Mouse (Mus musculus): ENCODE measurements at regions not wholly inside any gene's neighbourhood (a gene's known extent, or its start where the extent isn't known, plus 50 kb on each side); places are given as distances from the start of the nearest gene placed in this dataset.

GRCm38 (mm10) chr12:28158786-28159185, 393.4 kb downstream of the Dcdc2c start:
- H3K4me3 ChIP-seq (ENCODE audit: low read depth, low read length), result no peak overlapping the region
- no peak overlapping the region for H3K4me2 ChIP-seq
- ATAC-seq (replicated peaks; ENCODE audit: low FRiP score), result no peak
- no peak for DNase-seq (ENCODE audit: low spot score)
- no peaks in the 10 kb centered on the region for H3K4me1 ChIP-seq (replicated peaks; ENCODE audit: control insufficient read depth, insufficient read depth, low read length)
- H3K9me3 ChIP-seq (ENCODE audit: control insufficient read depth, low read length), result no peaks in the 10 kb centered on the region
- H3K36me3 ChIP-seq (ENCODE audit: control insufficient read depth, insufficient read depth, low read length), result no peaks in the 10 kb centered on the region
- H3K27ac ChIP-seq (ENCODE audit: low read depth, low read length), result no peak overlapping the region
- no peaks in the 10 kb centered on the region for H3K27me3 ChIP-seq (replicated peaks; ENCODE audit: control insufficient read depth, insufficient read depth, low read length)
- H3K9ac ChIP-seq (ENCODE audit: low read depth, low read length), result no peak overlapping the region
- WGBS, result 82% methylated on average over 1 of the region's 1 CpGs

DNA sequence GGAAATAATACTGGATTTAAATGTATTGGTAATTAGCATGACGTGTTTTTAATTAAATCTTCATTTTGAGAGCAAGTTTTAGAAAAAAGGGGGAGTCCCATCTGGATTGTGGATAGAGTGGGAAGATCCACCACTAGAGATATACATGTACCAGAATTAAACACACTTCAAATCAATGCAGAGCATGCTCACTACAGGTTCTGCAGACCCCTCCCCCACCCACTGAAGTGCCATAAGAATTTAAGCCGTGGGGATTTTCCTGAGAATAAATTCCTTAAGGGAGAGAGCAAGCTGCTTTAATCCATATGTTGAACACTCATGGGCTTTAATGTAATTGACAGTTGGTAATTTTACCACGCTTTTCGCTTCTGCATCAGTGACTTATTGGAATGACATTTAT, 401.4 kb downstream of the Dcdc2c start:
- H3K4me3 ChIP-seq (ENCODE audit: low read depth, low read length), result no peak overlapping the region
- H3K9ac ChIP-seq (ENCODE audit: low read depth, low read length), result no peak overlapping the region
- H3K27ac ChIP-seq (ENCODE audit: low read depth, low read length), result no peak overlapping the region
- no peak overlapping the region for H3K4me2 ChIP-seq
- 69% methylated on average over 4 of the region's 4 CpGs for WGBS
- no peaks in the 10 kb centered on the region for H3K4me1 ChIP-seq (replicated peaks; ENCODE audit: control insufficient read depth, insufficient read depth, low read length)
- no peaks in the 10 kb centered on the region for H3K36me3 ChIP-seq (ENCODE audit: control insufficient read depth, insufficient read depth, low read length)
- ATAC-seq (replicated peaks; ENCODE audit: low FRiP score) (no peak), DNase-seq (ENCODE audit: low spot score) (no peak)
- no peaks in the 10 kb centered on the region for H3K9me3 ChIP-seq (ENCODE audit: control insufficient read depth, low read length)
- H3K27me3 ChIP-seq (replicated peaks; ENCODE audit: control insufficient read depth, insufficient read depth, low read length), result no peaks in the 10 kb centered on the region

DNA sequence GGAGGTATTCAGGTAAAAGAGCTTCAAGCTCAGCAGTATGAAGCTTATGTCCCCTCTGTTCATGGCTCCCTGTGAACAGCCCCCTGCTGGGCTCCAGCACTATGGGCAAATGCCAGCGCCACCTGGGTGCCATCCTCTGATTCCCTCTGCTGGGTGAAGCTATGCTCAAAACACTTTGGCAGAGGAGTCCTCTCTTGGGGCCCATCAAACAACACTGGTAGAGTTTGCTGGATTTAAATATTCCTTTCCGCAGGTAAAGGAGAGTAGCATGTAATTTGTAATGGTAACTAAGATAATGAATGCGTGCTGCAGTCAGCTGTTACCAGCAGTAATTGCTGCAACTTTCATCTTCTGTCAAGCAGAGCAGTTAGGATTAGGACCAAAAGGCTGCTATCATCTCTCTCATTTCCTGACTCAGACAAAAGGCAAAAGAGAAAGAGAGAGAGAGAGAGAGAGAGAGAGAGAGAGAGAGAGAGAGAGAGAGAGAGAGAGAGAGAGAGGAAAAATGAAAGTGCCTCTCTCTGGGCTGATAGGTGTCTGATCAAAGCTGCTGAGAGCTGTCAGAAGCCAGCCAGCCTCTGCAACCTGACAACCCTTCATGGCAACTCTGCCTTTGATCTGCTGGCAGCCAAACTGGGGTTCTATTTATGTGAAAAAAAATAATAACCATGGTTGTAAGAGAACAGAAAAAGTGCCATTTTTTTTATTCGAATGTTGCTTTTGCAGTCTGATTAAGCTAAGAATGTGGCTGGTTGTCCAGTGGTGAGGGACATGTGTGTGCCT, 416.2 kb downstream of the Dcdc2c start:
- no peak overlapping the region for H3K4me3 ChIP-seq (ENCODE audit: low read depth, low read length)
- no peak for ATAC-seq (replicated peaks; ENCODE audit: low FRiP score)
- H3K9ac ChIP-seq (ENCODE audit: low read depth, low read length), result no peak overlapping the region
- H3K4me2 ChIP-seq, result no peak overlapping the region
- H3K27ac ChIP-seq (ENCODE audit: low read depth, low read length), result no peak overlapping the region
- H3K27me3 ChIP-seq (replicated peaks; ENCODE audit: control insufficient read depth, insufficient read depth, low read length), result no peaks in the 10 kb centered on the region
- no peak for DNase-seq (ENCODE audit: low spot score)
- 64% methylated on average over 4 of the region's 4 CpGs for WGBS
- no peaks in the 10 kb centered on the region for H3K9me3 ChIP-seq (ENCODE audit: control insufficient read depth, low read length)
- H3K4me1 ChIP-seq (replicated peaks; ENCODE audit: control insufficient read depth, insufficient read depth, low read length), result no peaks in the 10 kb centered on the region
- no peaks in the 10 kb centered on the region for H3K36me3 ChIP-seq (ENCODE audit: control insufficient read depth, insufficient read depth, low read length)

DNA sequence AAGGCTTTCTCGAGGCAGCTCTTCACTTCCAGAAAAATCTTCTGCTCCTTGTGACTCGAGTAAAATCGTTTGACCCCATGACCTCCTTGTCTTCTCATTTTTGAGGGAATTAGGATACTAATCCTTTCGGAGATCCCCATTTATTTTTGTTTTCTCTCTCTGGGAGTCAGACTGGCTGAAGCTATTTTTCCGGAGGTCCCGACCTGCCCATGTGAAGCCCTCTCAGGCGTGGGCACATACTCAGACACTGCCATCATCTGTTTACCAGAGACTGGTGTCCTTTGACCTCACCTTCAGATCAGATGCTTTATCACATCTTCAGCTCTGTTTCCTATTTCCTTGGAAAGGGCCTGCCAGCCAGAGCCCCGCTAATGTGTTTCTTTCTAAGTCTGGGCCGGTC, 429.4 kb downstream of the Dcdc2c start:
- no peak for DNase-seq (ENCODE audit: low spot score)
- no peak overlapping the region for H3K9ac ChIP-seq (ENCODE audit: low read depth, low read length)
- no peak for ATAC-seq (replicated peaks; ENCODE audit: low FRiP score)
- no peak overlapping the region for H3K4me3 ChIP-seq (ENCODE audit: low read depth, low read length)
- no peaks in the 10 kb centered on the region for H3K27me3 ChIP-seq (replicated peaks; ENCODE audit: control insufficient read depth, insufficient read depth, low read length)
- WGBS, result 43% methylated on average over 9 of the region's 9 CpGs
- no peak overlapping the region for H3K4me2 ChIP-seq
- H3K27ac ChIP-seq (ENCODE audit: low read depth, low read length), result no peak overlapping the region
- H3K9me3 ChIP-seq (ENCODE audit: control insufficient read depth, low read length), result no peaks in the 10 kb centered on the region
- H3K4me1 ChIP-seq (replicated peaks; ENCODE audit: control insufficient read depth, insufficient read depth, low read length), result no peaks in the 10 kb centered on the region
- H3K36me3 ChIP-seq (ENCODE audit: control insufficient read depth, insufficient read depth, low read length), result no peaks in the 10 kb centered on the region

- Histone ChIP-seq H3K9me3 (ENCODE audit: control insufficient read depth, low read length) (no peaks in the 10 kb centered on the region), H3K27ac (ENCODE audit: low read depth, low read length) (no peak overlapping the region), H3K4me1 (replicated peaks; ENCODE audit: control insufficient read depth, insufficient read depth, low read length) (no peaks in the 10 kb centered on the region), H3K4me3 (ENCODE audit: low read depth, low read length) (no peak overlapping the region), H3K4me2 (no peak overlapping the region), H3K9ac (ENCODE audit: low read depth, low read length) (no peak overlapping the region), H3K27me3 (replicated peaks; ENCODE audit: control insufficient read depth, insufficient read depth, low read length) (no peaks in the 10 kb centered on the region), H3K36me3 (ENCODE audit: control insufficient read depth, insufficient read depth, low read length) (no peaks in the 10 kb centered on the region)
- ATAC-seq (replicated peaks; ENCODE audit: low FRiP score) (no peak), DNase-seq (ENCODE audit: low spot score) (no peak)
- WGBS, result 46% methylated on average over 3 of the region's 3 CpGs
Measured at GRCm38 (mm10) chr12:28120106-28120505, 432.1 kb downstream of the Dcdc2c start.

GRCm38 (mm10) chr12:28090673-28091072, 461.5 kb downstream of the Dcdc2c start:
- no peak for DNase-seq (ENCODE audit: low spot score)
- no peaks in the 10 kb centered on the region for H3K9me3 ChIP-seq (ENCODE audit: control insufficient read depth, low read length)
- no peak for ATAC-seq (replicated peaks; ENCODE audit: low FRiP score)

DNA sequence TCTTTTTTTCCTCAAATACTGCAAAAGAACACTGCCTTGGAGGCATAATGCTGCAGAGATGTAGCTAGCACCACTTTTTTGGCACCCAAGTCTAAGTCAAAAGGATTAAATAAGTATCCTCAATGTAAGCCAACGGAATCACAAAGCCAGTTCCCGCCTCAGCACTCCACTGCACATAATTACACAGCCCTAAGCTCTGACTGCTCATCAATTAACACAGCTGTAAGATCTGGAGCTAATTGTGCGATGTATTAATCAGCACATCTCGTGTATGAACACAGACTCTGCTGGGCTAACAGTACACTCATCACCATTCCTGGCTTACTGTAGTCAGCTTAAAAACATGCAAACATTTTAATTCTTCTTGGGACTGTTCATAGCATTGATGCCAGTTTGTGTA, 466.7 kb downstream of the Dcdc2c start:
- no peak overlapping the region for H3K9ac ChIP-seq (ENCODE audit: low read depth, low read length)
- no peaks in the 10 kb centered on the region for H3K36me3 ChIP-seq (ENCODE audit: control insufficient read depth, insufficient read depth, low read length)
- no peaks in the 10 kb centered on the region for H3K9me3 ChIP-seq (ENCODE audit: control insufficient read depth, low read length)
- no peak for ATAC-seq (replicated peaks; ENCODE audit: low FRiP score)
- H3K4me1 ChIP-seq (replicated peaks; ENCODE audit: control insufficient read depth, insufficient read depth, low read length), result no peaks in the 10 kb centered on the region
- DNase-seq (ENCODE audit: low spot score), result no peak
- 80% methylated on average over 4 of the region's 4 CpGs for WGBS
- no peak overlapping the region for H3K27ac ChIP-seq (ENCODE audit: low read depth, low read length)
- H3K4me3 ChIP-seq (ENCODE audit: low read depth, low read length), result no peak overlapping the region
- no peaks in the 10 kb centered on the region for H3K27me3 ChIP-seq (replicated peaks; ENCODE audit: control insufficient read depth, insufficient read depth, low read length)
- no peak overlapping the region for H3K4me2 ChIP-seq

More at GRCm38 (mm10) chr12:28090673-28091072, 461.5 kb downstream of the Dcdc2c start:
- 78% methylated on average over 6 of the region's 6 CpGs for WGBS
- Histone ChIP-seq H3K9ac (ENCODE audit: low read depth, low read length) (no peak overlapping the region), H3K4me2 (no peak overlapping the region), H3K4me3 (ENCODE audit: low read depth, low read length) (no peak overlapping the region), H3K27me3 (replicated peaks; ENCODE audit: control insufficient read depth, insufficient read depth, low read length) (no peaks in the 10 kb centered on the region), H3K36me3 (ENCODE audit: control insufficient read depth, insufficient read depth, low read length) (no peaks in the 10 kb centered on the region), H3K4me1 (replicated peaks; ENCODE audit: control insufficient read depth, insufficient read depth, low read length) (no peaks in the 10 kb centered on the region), H3K27ac (ENCODE audit: low read depth, low read length) (no peak overlapping the region)

GRCm38 (mm10) chr12:28076606-28077005, 475.6 kb downstream of the Dcdc2c start:
- no peak for ATAC-seq (replicated peaks; ENCODE audit: low FRiP score)
- no peak for DNase-seq (ENCODE audit: low spot score)
- Histone ChIP-seq H3K4me1 (replicated peaks; ENCODE audit: control insufficient read depth, insufficient read depth, low read length) (no peaks in the 10 kb centered on the region), H3K4me2 (no peak overlapping the region), H3K36me3 (ENCODE audit: control insufficient read depth, insufficient read depth, low read length) (no peaks in the 10 kb centered on the region), H3K9me3 (ENCODE audit: control insufficient read depth, low read length) (no peaks in the 10 kb centered on the region), H3K27me3 (replicated peaks; ENCODE audit: control insufficient read depth, insufficient read depth, low read length) (no peaks in the 10 kb centered on the region), H3K9ac (ENCODE audit: low read depth, low read length) (no peak overlapping the region), H3K27ac (ENCODE audit: low read depth, low read length) (no peak overlapping the region), H3K4me3 (ENCODE audit: low read depth, low read length) (no peak overlapping the region)
- 81% methylated on average over 3 of the region's 3 CpGs for WGBS

- WGBS, result 80% methylated on average over 2 of the region's 2 CpGs
- ATAC-seq (replicated peaks; ENCODE audit: low FRiP score), result no peak
- H3K27ac ChIP-seq (ENCODE audit: low read depth, low read length), result no peak overlapping the region
Measured at GRCm38 (mm10) chr12:28068584-28068983, 483.6 kb downstream of the Dcdc2c start.

More at GRCm38 (mm10) chr12:28068584-28068983, 483.6 kb downstream of the Dcdc2c start:
- Histone ChIP-seq H3K4me1 (replicated peaks; ENCODE audit: control insufficient read depth, insufficient read depth, low read length) (no peaks in the 10 kb centered on the region), H3K36me3 (ENCODE audit: control insufficient read depth, insufficient read depth, low read length) (no peaks in the 10 kb centered on the region), H3K27me3 (replicated peaks; ENCODE audit: control insufficient read depth, insufficient read depth, low read length) (no peaks in the 10 kb centered on the region), H3K9me3 (ENCODE audit: control insufficient read depth, low read length) (no peaks in the 10 kb centered on the region), H3K4me3 (ENCODE audit: low read depth, low read length) (no peak overlapping the region), H3K9ac (ENCODE audit: low read depth, low read length) (no peak overlapping the region), H3K4me2 (no peak overlapping the region)
- DNase-seq (ENCODE audit: low spot score), result no peak

Data from liver, embryonic 11.5 days (tissue).